Mouse (Mus musculus): ENCODE measurements around the gene Nr2c2ap.

Nr2c2ap gene

DNA sequence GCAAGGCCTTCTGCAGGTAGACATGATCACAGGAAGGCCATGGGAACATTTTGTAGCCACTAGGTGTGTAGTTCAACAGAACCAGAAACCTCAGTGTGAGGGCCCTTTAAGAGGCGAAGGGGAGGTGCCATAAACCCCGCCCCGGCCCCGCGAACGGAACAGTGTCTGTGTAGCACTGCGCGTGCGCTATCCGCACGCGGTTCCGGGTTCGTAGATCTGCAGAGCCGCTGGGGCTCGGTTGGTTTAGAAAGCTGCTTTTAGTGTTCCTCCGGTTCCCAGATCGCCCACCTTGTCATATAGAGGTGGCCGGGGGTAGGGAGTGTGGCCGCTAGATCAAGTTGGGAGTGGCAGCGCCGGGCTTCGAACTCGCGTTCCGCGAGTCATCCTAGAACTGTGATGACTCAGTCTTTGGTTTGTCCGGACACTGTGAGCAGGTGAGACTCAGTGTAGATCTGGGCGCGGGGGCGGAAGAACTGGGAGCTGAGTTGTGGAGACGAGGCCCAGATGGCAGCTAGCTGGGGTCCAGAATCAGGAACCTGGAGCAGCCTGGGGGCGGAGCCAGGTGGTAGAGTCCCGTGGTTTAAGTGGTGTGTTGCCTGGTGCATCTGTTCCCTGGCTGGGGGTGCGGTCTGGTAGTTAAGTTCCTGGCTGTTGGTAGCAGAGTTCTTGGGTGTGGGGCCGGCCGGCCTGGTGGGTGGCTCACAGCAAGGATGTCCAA, at the start of gene Nr2c2ap:
Gene Nr2c2ap, plus strand, starts transcription at position 168 of the 718 bp plus-strand sequence.
- DNase-seq = peak; percentile 89 to 93

DNA sequence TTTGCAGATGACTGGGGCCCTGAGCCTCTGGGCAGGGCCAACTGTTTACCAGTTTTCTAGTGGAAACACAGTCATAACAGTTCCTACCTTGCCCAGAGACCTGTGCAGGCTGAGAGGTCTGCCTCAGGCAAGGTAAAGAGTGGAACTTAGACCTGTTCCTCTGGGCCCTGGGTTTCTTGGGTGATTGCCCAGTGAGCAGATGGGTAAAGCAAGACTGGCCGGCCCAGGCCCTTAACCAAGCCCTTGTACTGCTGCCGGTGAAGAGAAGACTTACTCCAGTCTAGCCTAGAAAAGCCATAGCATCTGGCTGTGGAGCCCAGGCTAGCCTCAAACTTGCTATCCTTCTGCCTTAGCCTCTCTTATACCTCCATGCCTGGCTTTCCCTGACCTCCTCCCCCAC, 49.2 kb upstream of the Nr2c2ap start:
- DNase-seq = peak; percentile 37 to 57

GRCm38 (mm10) chr8:70083285-70083684, 47.8 kb upstream of the Nr2c2ap start, which contains the start of gene Hapln4:
Gene Hapln4 (plus strand): TSS chr8:70083457.
- peak; percentile 72 to 77 for DNase-seq

- DNase-seq = peak; percentile 48 to 62
These were observed 46.7 kb upstream of the Nr2c2ap start for GRCm38 (mm10) chr8:70084191-70085065.

- DNase-seq = no peak
These were observed 45.0 kb upstream of the Nr2c2ap start for GRCm38 (mm10) chr8:70086151-70086550.

DNA sequence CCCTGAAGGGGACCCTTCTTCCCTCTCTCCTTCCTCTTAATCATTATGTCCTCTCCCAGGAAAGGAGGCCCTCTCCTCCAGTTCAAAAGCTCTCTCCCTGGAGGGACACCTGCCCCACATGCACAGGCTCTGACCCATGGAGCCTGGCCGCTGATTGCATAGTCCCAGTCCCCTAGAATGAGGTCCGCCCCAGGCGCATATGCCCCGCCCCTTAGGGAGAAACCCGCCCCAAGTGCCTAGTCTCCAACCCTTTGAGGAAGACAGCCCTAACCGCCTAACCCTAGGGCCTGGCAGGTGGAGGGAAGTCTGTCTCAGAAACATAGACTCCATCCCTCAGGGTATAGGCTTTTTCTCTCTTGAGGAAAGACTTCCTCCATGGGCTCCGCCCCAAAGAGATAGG, 43.9 kb upstream of the Nr2c2ap start:
- DNase-seq = peak in 1 of 2 experiments; percentile 25

- DNase-seq = peak; percentile 82 to 84
These were observed 43.1 kb upstream of the Nr2c2ap start for GRCm38 (mm10) chr8:70087836-70088650.

- no peak for DNase-seq
These were observed 41.7 kb upstream of the Nr2c2ap start for GRCm38 (mm10) chr8:70089296-70089960.

DNA sequence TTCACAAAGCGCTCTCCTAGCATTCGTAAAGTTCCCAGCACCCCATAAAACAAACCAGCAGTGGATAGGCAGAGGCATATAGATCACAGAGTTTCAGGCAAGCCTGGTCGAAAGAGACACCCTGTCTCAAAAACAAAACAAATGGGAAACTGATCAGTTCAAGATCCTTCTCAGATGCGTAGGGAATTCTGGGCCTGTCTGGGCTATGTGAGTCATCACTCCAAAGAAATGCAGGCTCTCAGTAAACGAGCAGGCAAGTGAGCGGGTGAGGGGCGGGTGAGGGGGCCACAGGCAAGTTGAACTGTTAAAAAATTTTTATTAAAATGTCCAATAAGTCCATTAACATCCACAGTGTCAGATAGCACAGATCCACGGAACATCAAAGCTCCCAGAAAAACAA, 38.3 kb upstream of the Nr2c2ap start:
- DNase-seq = no peak

DNA sequence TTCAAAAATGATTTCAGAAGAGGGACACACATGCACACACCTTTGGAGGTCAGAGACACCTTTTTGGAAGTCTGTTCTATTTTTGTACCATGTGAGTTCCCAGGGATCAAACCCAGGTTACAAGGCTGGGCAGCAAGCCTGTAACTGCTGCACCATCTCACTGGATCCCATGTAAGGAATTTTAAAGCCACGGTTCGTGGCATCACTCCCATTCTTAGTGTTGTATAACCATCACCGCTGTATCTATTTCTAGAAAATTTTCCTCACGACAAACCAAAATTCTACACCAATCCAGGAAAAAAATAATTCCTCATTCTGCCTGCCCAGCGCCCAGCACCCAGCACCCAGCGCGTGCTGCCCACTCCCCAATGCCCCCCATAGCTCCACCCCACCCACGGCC, 31.9 kb upstream of the Nr2c2ap start:
- DNase-seq = no peak

DNA sequence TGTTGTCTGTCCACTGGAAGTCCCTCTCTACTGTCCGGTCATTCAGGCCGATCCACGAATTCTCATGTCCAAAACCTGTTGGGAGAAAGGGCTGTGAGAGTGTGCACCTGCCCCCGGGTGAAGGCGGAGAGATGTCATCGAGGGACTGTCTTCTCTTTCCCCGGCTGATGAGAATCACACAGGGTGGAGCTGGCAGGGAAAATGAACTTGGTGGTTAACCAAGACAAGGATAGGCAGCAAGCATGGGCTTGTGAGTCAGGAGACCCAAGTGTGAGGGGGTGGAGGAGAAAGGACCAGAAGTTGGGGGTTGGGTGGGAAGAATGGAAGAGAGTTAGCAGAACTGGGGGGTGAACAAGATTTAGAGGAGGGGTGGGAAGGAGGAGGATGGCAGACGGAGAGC, 30.9 kb upstream of the Nr2c2ap start:
- no peak for DNase-seq

DNA sequence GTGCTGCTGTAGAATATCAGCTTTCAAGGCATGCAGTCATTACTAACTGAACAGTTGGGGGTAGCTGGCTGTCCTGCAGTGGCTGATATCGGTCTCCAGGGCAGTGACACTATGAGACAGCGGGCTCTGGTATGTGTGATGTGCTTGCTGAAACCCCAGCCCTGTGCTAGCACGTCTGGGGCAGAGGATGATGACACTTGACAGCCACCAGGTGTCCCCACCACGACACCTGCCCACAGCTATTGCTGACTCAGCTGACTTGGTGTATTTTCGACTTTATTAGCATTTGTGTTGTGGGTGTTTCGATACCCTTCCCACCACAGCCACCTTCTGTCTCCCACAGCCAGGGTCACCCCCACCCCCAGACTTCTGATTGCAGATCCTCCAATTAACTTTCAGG, 26.6 kb upstream of the Nr2c2ap start:
- DNase-seq = peak; percentile 68 to 70

GRCm38 (mm10) chr8:70104922-70105321, 26.2 kb upstream of the Nr2c2ap start:
- no peak for DNase-seq

- DNase-seq = no peak
These were observed 20.7 kb upstream of the Nr2c2ap start for GRCm38 (mm10) chr8:70110451-70110850.

DNA sequence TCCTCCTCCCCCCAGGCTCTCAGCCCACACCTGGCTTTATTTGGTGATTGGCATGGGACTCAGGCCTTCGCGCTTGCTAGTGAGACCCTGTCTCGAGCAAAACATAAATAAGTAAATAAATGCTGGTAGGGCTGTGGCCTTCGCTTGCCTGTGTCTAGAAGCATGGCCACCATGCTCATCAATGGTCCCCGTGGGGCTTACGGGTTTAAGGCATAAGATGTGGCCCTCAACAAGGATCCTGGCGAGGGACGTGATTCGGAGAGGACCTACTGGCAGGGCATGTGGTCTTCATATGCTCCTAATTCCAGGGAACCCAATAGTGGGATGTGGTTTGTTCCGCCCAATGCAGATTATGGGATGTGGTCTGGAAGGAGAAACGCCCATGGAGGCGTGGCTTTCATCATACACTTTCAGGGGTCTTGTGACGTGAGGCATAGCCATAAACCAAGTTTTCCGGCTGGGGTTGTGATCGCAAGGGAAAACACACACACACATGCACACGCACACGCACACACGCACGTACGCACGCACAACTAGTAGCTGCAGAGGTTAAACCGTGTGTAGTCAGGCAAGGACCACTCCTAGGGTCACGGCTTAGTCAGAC, 19.8 kb upstream of the Nr2c2ap start:
- DNase-seq = no peak

GRCm38 (mm10) chr8:70112401-70113016, 18.6 kb upstream of the Nr2c2ap start:
- no peak for DNase-seq

GRCm38 (mm10) chr8:70114488-70114887, 16.6 kb upstream of the Nr2c2ap start:
- no peak for DNase-seq

DNA sequence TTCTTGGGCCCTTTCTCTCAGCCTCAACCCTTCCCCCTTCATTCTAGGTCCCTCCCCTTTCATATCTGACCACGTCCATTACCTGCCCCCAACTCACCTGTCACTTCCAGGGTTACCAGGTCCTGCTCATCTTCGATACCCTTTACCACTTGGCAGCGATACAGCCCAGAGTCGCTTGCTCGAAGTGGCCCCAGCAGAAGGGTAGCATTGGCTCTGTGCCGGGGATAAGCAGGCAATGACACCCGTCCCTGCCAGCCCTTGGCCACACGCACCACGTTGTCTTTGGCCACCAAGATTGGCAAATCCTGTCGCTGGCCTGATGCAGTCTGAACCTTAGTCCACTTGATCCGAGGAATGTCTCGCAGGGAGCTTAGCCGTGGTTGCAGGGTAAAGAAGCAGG, 16.2 kb upstream of the Nr2c2ap start:
- DNase-seq = peak; percentile 69 to 78

DNA sequence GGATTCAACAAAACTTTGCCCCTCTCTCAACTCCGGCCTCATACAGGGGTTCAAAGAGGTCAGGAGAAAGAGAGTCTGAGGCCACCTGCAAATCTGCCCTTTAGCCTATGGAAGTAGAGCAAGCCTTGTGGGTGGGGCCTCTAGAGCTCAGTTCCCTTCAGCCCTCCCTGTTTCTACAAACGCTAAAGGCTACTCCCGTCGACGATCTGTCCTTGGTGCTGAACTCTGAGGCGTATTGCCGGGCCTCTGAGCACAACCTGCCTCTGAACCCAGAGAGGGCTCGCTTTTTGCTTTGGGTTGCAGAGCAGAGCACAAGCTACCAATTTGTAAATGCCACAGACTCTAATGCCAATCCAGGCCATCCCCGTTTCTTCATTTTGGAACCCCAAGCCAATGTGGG, 13.5 kb upstream of the Nr2c2ap start:
- DNase-seq = no peak

DNA sequence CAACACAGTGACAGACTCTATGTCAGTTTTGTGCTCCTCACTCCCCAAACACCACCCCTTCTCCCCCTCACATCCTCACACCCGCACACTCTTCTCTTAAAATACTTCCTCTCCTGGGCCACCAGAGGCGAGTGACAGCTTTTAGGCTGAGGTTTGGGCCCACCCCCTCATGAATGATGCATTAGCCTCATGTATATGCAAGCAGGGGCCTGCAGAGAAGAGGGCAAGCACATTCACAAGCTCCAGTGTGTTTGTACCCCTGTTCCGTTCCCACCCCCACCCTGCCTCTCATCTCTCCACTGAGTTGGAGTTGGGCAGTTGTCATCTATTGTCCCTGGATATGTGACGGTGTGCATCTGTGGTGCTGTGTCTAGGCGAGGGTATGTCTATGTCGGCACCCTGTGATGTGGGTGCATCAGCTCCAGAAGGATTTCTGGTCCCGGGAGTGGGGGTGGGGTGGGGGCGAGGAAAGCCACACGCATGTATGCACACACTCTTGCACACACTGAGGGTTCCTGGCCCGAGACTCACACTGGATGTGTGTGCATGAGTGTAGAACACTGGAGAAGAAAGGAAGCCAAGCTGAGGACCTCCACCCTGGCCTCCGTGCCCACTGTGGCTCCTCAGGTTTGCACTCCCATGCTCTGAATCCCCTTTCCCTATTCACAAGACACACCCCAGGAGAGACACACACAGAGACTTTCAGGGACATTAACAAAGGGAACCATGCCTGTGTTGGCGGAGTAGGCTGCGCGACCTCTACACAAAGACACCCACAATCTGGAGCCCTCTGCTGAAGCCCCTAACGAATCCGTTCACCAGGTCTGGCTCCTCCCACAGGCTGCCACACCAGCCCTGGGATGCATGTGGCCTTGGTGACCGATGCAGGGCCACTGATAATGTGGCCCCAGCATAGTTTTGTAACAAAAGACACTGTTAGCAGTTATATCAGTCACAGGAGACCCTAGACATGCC, 12.1 kb upstream of the Nr2c2ap start:
- DNase-seq = peak; percentile 59 to 63

Data from cerebellum, postnatal 10 days (tissue).